Mouse (Mus musculus) midbrain, postnatal 0 days (tissue): ENCODE measurements around the gene C87499. TPM values are rescaled to one million over a fixed set of nuclear protein-coding genes. Genes with fewer than 3 reads are reported as not detected.

ENCODE experiments used
- ATAC-seq: fragments of 200-750 bp; cut with Nextera tagmentation; 2 replicates; pipeline ENCODE4 v1.8.0; 2017; ENCODE audit warnings: moderate number of reproducible peaks, mild to moderate bottlenecking, moderate TSS enrichment, moderate library complexity; ENCODE audit not compliant: low FRiP score
- DNase-seq: peaks from one replicate; pipeline ENCODE4 v3.0.0-alpha.2; 2015; ENCODE audit warnings: low spot score
- H3K27ac ChIP-seq: fragments of 300-500 bp; sonication (generic); 2 replicates; pipeline ENCODE4 v1.5.1; 2014; ENCODE audit warnings: low read depth, mild to moderate bottlenecking, low read length, mixed read lengths
- H3K27me3 ChIP-seq: fragments of 300-500 bp; sonication (generic); 2 replicates; pipeline ENCODE4 v1.6.1; 2014; ENCODE audit warnings: low read length, control low read depth, mixed read lengths; ENCODE audit not compliant: insufficient read depth
- H3K36me3 ChIP-seq: fragments of 300-500 bp; sonication (generic); 2 replicates; pipeline ENCODE4 v1.6.1; 2014; ENCODE audit warnings: low read length, control low read depth, mixed read lengths; ENCODE audit not compliant: insufficient read depth
- H3K4me1 ChIP-seq: fragments of 300-500 bp; sonication (generic); 2 replicates; pipeline ENCODE4 v1.6.1; 2014; ENCODE audit warnings: mild to moderate bottlenecking, control low read depth, antibody characterized with exemption, low read length, mixed read lengths; ENCODE audit not compliant: insufficient read depth
- H3K4me2 ChIP-seq: fragments of 300-500 bp; sonication (generic); 2 replicates; pipeline ENCODE4 v1.6.1; 2014; ENCODE audit warnings: low read depth, mild to moderate bottlenecking, low read length, mixed read lengths; ENCODE audit not compliant: poor library complexity, severe bottlenecking
- H3K4me3 ChIP-seq: fragments of 300-500 bp; sonication (generic); 2 replicates; pipeline ENCODE4 v1.5.1; 2014; ENCODE audit warnings: low read depth, mild to moderate bottlenecking, low read length, moderate library complexity
- H3K9ac ChIP-seq: fragments of 300-500 bp; sonication (generic); replicated peaks from 2 replicates; pipeline ENCODE4 v1.6.1; 2014; ENCODE audit warnings: mild to moderate bottlenecking, low read length, moderate library complexity, mixed read lengths; ENCODE audit not compliant: poor library complexity, severe bottlenecking
- H3K9me3 ChIP-seq: fragments of 300-500 bp; sonication (generic); 2 replicates; pipeline ENCODE4 v1.6.1; 2016; ENCODE audit warnings: low read length, control low read depth
- CTCF ChIP-seq: IDR thresholded peaks from 2 replicates; pipeline ENCODE4 v1.5.1; 2016; ENCODE audit warnings: antibody characterized with exemption, mild to moderate bottlenecking
- WGBS: fragments of 180-500 bp; shearing (Covaris S2); extraction: QIAGEN DNeasy Blood & Tissue Kit; methylation state at CpG from one replicate; pipeline ENCODE4 v1.1.7; 2014; 5-methylcytosine and 5-hydroxymethylcytosine counted together
- polyA plus RNA-seq: library from polyadenylated mRNA; unstranded; fragments of >200 nt; fragmentation: Nextera tagmentation; extraction: Ambion mirVana; gene quantifications from 2 replicates; pipeline ENCODE4 v1.2.1, GENCODE M21; 2015
- total RNA-seq: library from RNA; depleted of rRNA; stranded (reverse); fragments of >200 nt; gene quantifications from 2 replicates; pipeline ENCODE4 v1.2.3, GENCODE M21; 2014; rRNA removed

The C87499 gene
- total and polyA plus RNA-seq, 2 experiments from 2014 or later, result not detected

DNA sequence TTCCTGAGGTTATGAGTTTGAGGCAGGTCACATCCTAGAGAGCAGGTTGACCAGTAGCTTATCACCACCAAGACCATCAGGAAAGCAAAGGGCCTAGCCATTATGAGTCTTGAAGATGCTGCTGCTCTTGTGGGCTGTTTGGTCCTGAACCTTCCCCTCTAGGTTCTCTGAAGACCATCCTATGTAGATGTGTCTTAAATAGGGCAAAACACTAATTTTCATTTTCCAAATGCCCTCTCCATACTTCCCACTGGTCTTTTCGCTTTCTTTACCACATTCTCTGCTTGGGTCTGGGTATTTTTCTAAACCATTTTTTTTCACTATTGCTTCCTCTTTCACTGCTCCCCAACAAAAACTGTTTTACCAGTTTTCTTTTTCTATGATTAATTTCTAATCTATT lies 41.9 kb downstream of the C87499 start, which contains the start of gene Ifna9:
TSS of gene Ifna9 (minus strand) at position 101 of the 400 bp plus-strand sequence.
- TF ChIP-seq CTCF, result no peak
- DNase-seq, result no peak
- no peaks in the 10 kb centered on the region for H3K4me1 ChIP-seq
- H3K4me3 ChIP-seq, result no peak within 1 kb of the TSS
- 97% methylated on average over 1 of the region's 1 CpGs for WGBS
- H3K27me3 ChIP-seq, result no peaks in the 10 kb centered on the region
- no peak within 1 kb of the TSS for H3K27ac ChIP-seq
- H3K36me3 ChIP-seq, result no peaks in the 10 kb centered on the region
- no peak for ATAC-seq
- no peaks in the 10 kb centered on the region for H3K9me3 ChIP-seq
- H3K9ac ChIP-seq, result no peak within 1 kb of the TSS
- H3K4me2 ChIP-seq, result no peak within 1 kb of the TSS

Other genes starting within 250 kb of the C87499 start
Only the 30 nearest of the 33 such genes appear.
- 2.6 and 4.7 TPM in 2 replicates for gene Hacd4, start 195.5 kb downstream of the C87499 start, total RNA-seq
- gene Hacd4, start 195.5 kb downstream of the C87499 start, polyA plus RNA-seq, result 3.7 and 4.1 TPM in 2 replicates
- gene Ifnb1, start 111.6 kb downstream of the C87499 start, total RNA-seq, result not detected in 2 replicates
- gene Ifnb1, start 111.6 kb downstream of the C87499 start, polyA plus RNA-seq, result not detected in 2 replicates
- not detected in 2 replicates for gene Ifna15, start 76.2 kb downstream of the C87499 start, total RNA-seq
- gene Ifna15, start 76.2 kb downstream of the C87499 start, polyA plus RNA-seq, result not detected in 2 replicates
- not detected in 2 replicates for gene Ifna14, start 62.6 kb downstream of the C87499 start, total RNA-seq
- gene Ifna14, start 62.6 kb downstream of the C87499 start, polyA plus RNA-seq, result not detected in 2 replicates
- not detected in 2 replicates for gene Ifna9, start 42.0 kb downstream of the C87499 start, total RNA-seq
- not detected in 2 replicates for gene Ifna9, start 42.0 kb downstream of the C87499 start, polyA plus RNA-seq
- gene Ifna12, start 31.0 kb downstream of the C87499 start, total RNA-seq, result not detected in 2 replicates
- gene Ifna12, start 31.0 kb downstream of the C87499 start, polyA plus RNA-seq, result not detected in 2 replicates
- gene Ifna13, start 10.0 kb upstream of the C87499 start, total RNA-seq, result not detected in 2 replicates
- not detected in 2 replicates for gene Ifna13, start 10.0 kb upstream of the C87499 start, polyA plus RNA-seq
- gene Ifna16, start 42.5 kb upstream of the C87499 start, total RNA-seq, result not detected in 2 replicates
- gene Ifna16, start 42.5 kb upstream of the C87499 start, polyA plus RNA-seq, result not detected in 2 replicates
- not detected in 2 replicates for gene Ifna2, start 49.5 kb upstream of the C87499 start, total RNA-seq
- gene Ifna2, start 49.5 kb upstream of the C87499 start, polyA plus RNA-seq, result not detected in 2 replicates
- not detected in 2 replicates for gene Ifnab, start 56.9 kb upstream of the C87499 start, total RNA-seq
- not detected in 2 replicates for gene Ifnab, start 56.9 kb upstream of the C87499 start, polyA plus RNA-seq
- 0.71 TPM in 1 of 2 replicates, not detected in the other for gene Gm26566, start 87.4 kb upstream of the C87499 start, total RNA-seq
- gene Gm26566, start 87.4 kb upstream of the C87499 start, polyA plus RNA-seq, result 0.49 and 1.3 TPM in 2 replicates
- 148 and 172 TPM in 2 replicates for gene Klhl9, start 88.1 kb upstream of the C87499 start, total RNA-seq
- 77.6 and 82.5 TPM in 2 replicates for gene Klhl9, start 88.1 kb upstream of the C87499 start, polyA plus RNA-seq
- not detected in 2 replicates for gene Gm13271, start 120.5 kb upstream of the C87499 start, total RNA-seq
- gene Gm13271, start 120.5 kb upstream of the C87499 start, polyA plus RNA-seq, result not detected in 2 replicates
- gene Gm13283, start 125.7 kb upstream of the C87499 start, total RNA-seq, result not detected in 2 replicates
- gene Gm13283, start 125.7 kb upstream of the C87499 start, polyA plus RNA-seq, result not detected in 2 replicates
- not detected in 2 replicates for gene Gm13290, start 139.4 kb upstream of the C87499 start, total RNA-seq
- not detected in 2 replicates for gene Gm13290, start 139.4 kb upstream of the C87499 start, polyA plus RNA-seq
- gene Gm13289, start 142.5 kb upstream of the C87499 start, total RNA-seq, result not detected in 2 replicates
- gene Gm13289, start 142.5 kb upstream of the C87499 start, polyA plus RNA-seq, result not detected in 2 replicates
- not detected in 2 replicates for gene Gm13272, start 145.4 kb upstream of the C87499 start, total RNA-seq
- gene Gm13272, start 145.4 kb upstream of the C87499 start, polyA plus RNA-seq, result not detected in 2 replicates
- gene Ifnz, start 147.7 kb upstream of the C87499 start, total RNA-seq, result not detected in 2 replicates
- gene Ifnz, start 147.7 kb upstream of the C87499 start, polyA plus RNA-seq, result not detected in 2 replicates
- gene Gm13276, start 151.3 kb upstream of the C87499 start, total RNA-seq, result not detected in 2 replicates
- gene Gm13276, start 151.3 kb upstream of the C87499 start, polyA plus RNA-seq, result not detected in 2 replicates
- not detected in 2 replicates for gene Gm13277, start 154.2 kb upstream of the C87499 start, total RNA-seq
- not detected in 2 replicates for gene Gm13277, start 154.2 kb upstream of the C87499 start, polyA plus RNA-seq
- gene Gm13278, start 157.1 kb upstream of the C87499 start, total RNA-seq, result not detected in 2 replicates
- gene Gm13278, start 157.1 kb upstream of the C87499 start, polyA plus RNA-seq, result not detected in 2 replicates
- not detected in 2 replicates for gene Gm13275, start 160.1 kb upstream of the C87499 start, total RNA-seq
- not detected in 2 replicates for gene Gm13275, start 160.1 kb upstream of the C87499 start, polyA plus RNA-seq
- not detected in 2 replicates for gene Gm13279, start 163.0 kb upstream of the C87499 start, total RNA-seq
- not detected in 2 replicates for gene Gm13279, start 163.0 kb upstream of the C87499 start, polyA plus RNA-seq
- gene Gm13285, start 165.3 kb upstream of the C87499 start, total RNA-seq, result not detected in 2 replicates
- gene Gm13285, start 165.3 kb upstream of the C87499 start, polyA plus RNA-seq, result not detected in 2 replicates
- gene Gm13287, start 168.8 kb upstream of the C87499 start, total RNA-seq, result not detected in 2 replicates
- not detected in 2 replicates for gene Gm13287, start 168.8 kb upstream of the C87499 start, polyA plus RNA-seq
- gene Gm13288, start 171.1 kb upstream of the C87499 start, total RNA-seq, result not detected in 2 replicates
- not detected in 2 replicates for gene Gm13288, start 171.1 kb upstream of the C87499 start, polyA plus RNA-seq
- gene Ifna7, start 181.8 kb upstream of the C87499 start, total RNA-seq, result not detected in 2 replicates
- gene Ifna7, start 181.8 kb upstream of the C87499 start, polyA plus RNA-seq, result not detected in 2 replicates
- gene Ifna11, start 185.5 kb upstream of the C87499 start, total RNA-seq, result not detected in 2 replicates
- not detected in 2 replicates for gene Ifna11, start 185.5 kb upstream of the C87499 start, polyA plus RNA-seq
- gene Ifna6, start 193.0 kb upstream of the C87499 start, total RNA-seq, result not detected in 2 replicates
- gene Ifna6, start 193.0 kb upstream of the C87499 start, polyA plus RNA-seq, result not detected in 2 replicates
- not detected in 2 replicates for gene Ifna5, start 201.1 kb upstream of the C87499 start, total RNA-seq
- not detected in 2 replicates for gene Ifna5, start 201.1 kb upstream of the C87499 start, polyA plus RNA-seq